Mouse (Mus musculus): ENCODE measurements around the gene Ica1l.

The Ica1l gene

DNA sequence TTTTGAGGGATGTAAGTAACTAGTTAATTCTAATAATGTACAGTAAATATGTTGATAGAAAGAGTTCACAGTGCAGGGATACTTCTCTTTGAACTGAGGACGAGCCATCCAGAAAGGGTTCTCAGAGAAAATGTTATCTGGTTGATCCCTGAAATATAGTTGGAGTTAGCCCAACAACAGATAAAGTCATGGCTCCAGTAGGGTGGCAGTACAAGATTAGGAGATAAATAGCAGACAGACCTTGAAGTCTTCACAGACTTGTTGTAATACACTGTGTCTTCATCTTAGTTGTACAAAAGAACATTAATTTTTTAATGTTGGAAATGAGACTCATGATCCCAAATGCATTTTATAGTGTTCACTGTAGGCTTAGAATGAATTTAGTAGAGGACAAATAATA is 83.0 kb downstream of the Ica1l start:
- no peak for DNase-seq

- DNase-seq = no peak
These were observed 85.8 kb downstream of the Ica1l start for GRCm38 (mm10) chr1:59957206-59957605.

DNA sequence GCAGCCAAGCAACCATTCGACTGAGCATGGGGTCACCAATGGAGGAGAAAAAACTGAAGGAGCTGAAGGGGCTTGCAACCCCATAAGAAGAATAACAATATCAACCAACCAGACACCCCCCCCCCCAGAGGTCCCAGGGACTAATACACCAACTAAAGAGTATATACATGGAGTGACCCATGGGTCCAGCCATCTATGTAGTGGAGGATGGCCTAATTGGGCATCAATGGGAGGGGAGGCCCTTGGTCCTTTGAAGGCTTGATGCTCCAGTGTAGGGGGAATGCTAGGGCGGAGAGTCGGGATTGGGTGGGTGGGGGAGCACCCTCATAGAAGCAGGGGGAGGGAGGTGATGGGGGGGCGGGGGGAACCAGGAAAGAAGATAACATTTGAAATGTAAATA is 95.5 kb downstream of the Ica1l start:
- no peak for DNase-seq

GRCm38 (mm10) chr1:59945969-59946368 is 97.0 kb downstream of the Ica1l start:
- no peak for DNase-seq

GRCm38 (mm10) chr1:59943825-59944224 is 99.2 kb downstream of the Ica1l start:
- DNase-seq = peak; percentile 7

DNA sequence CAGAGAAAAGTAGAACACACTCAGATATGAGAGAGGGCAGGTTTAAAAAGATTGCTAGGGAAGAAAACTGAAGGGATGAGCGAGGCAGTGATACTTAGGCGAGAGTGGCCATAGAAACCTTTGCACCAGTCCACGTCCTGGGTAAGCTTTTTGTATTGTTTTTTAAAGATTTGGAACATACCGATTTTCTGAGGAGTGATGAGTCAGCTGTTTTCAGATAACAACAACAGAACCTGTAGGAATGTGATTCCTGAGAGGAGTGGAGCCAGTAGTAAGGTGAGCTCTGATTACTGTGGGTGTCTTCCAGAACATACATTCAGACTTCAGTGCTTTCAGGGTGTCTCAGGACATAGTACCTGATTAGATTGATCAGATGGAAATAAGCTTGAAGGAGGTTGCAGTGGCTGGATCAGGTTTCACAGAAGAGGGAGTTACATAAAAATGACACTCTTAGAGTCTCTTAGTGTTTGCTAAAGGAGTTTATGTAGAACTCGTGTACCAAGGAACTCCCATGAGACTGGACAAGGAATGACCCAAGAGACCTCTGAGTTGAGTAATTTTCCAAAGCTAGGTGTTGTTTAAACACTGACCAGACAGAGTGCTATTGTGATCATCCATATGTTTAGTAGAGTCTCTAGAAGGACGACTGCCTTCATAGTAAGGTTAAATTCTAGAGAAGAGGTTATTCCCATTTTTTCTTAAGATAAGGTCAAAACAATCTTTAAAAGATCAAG is 100.8 kb downstream of the Ica1l start:
- no peak for DNase-seq

DNA sequence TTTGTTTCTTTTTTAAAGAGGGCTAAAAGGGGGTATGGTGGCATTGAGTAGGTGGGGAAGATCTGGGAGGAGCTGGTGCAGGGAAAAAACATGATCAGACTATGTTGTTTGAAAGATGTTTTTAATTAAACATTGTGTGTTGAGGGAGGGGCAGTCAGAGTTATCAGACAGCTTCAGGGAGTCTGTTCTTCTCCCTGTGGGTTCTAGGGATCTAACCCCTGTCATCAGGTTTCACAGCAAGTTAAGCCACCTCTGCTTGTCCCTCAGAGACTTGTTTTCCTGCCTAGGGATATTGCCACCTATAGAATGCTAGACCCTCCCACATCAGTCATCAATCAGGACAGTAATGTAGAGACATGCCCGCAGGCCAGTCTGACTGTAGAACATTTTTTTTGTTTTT is 101.9 kb downstream of the Ica1l start:
- DNase-seq = no peak

DNA sequence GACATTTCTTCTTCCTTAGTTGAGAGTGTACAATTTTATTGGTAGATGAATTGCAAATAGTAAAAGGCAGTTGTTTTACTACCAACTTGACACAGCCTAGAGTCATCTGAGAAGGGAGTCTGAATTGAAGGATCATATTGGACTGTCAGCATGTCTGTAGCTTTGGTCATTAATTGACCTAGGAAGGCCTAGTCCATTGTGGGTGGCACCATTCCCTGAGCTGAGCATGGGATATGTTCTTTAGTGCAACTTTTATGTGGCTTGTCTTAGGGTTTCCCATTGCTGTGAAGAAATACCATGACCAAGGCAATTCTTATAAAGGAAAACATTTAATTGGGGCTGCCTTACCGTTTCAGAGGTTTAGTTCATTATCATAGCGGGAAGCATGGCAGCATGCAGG is 110.0 kb downstream of the Ica1l start:
- DNase-seq = no peak

All from liver (tissue).